Comparison of ENCODE assay signal across 9 mouse cellular contexts in the genomic region with DNA sequence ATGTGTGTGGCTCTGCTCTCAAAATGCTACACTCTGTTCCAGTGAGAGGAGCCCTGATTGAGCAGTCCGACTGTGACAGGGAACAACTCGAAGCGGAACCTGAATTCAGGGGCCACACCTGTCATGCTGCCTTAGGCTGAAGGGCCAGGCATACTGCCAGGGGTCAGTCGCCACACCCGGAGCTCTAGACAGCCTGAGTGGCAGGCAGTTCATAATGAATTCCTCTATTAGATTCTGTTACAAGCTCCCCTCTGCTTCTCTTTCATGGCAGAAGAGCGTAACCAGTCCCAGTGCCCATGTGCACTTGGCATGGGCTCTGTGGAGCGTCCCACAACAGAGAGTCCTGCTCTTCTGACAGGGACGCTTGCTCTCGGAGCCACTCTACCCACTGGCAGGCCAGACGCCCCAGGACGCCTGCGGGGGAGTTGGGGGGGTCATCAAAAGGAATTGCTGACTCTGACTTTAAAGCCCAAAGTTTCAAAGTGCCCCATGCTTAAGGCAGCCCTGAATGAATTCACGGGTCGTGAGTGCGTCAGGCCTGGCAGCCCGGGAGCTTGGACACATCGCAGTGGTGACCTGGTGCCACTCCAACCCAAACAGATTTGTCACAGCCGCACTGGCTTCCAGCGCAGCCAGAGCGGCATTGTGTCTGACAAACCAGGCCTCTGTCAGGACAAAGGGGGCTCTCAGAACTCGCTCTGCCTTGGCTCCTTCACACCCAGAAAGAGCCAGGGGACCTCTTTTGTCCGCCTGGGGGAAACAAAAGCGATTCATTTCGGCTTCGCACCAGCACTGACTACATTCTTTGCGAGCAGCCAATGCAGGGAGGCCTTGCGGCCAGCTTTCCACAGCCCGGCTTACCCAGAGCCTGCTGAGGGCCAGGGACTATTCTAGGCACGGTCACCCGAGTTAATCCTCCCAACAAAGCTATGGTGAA.
DNase-seq lines count a peak whose midpoint lies in the region; ATAC-seq and TF ChIP-seq lines count a peak whose summit lies in the region.
"Had no signal": no experiment of that assay in that cellular context is flagged by ENCODE, and none has a peak within 500 bp of the region (broad histone marks: within the 10 kb centered on the region; RNA-seq: fewer than 3 reads in every experiment).

No protein-coding gene starts in this region.

- 7% methylated on average over 30 of the region's 30 CpGs for WGBS in hindbrain, embryonic 14.5 days
- 39% methylated on average over 30 of the region's 30 CpGs for WGBS in limb, embryonic 10.5 days
- 10% methylated on average over 30 of the region's 30 CpGs for WGBS in neural tube, embryonic 13.5 days

- 0 out of 2 replicates have a peak overlapping the region, but pooled peaks have one; percentile 11 for H3K4me2 ChIP-seq in hindbrain, embryonic 14.5 days (replicated peaks)
- H3K4me2 ChIP-seq in neural tube, embryonic 13.5 days = peak overlapping the region; percentile 15; the same call in 1 of the 2 replicates

- peak; percentile 92 for ATAC-seq in hindbrain, embryonic 14.5 days (ENCODE audit: low FRiP score)
- peak; percentile 91 for ATAC-seq in neural tube, embryonic 13.5 days (ENCODE audit: low read depth)
- ATAC-seq in CD4-positive, CD25-positive, alpha-beta regulatory T cell, adult 4 months = no peak

- no peak overlapping the region for H3K27ac ChIP-seq in ES-E14 (ENCODE audit: insufficient read depth, low read depth, low read length, poor library complexity, severe bottlenecking)
- H3K27ac ChIP-seq in hindbrain, embryonic 14.5 days = peak overlapping the region; percentile 65
- peak overlapping the region; percentile 77 for H3K27ac ChIP-seq in limb, embryonic 10.5 days
- peak overlapping the region; percentile 85 for H3K27ac ChIP-seq in neural tube, embryonic 13.5 days (replicated peaks)
- H3K27ac ChIP-seq: macrophage had no signal

- peaks cover 0 to 11% of the 10 kb centered on the region in 2 experiments; a peak in 1 of 4 replicates for H3K4me1 ChIP-seq in ES-E14 (ENCODE audit: control insufficient read depth in 2 of 2, insufficient read depth in 2 of 2, low read length in 2 of 2, poor library complexity in 1 of 2)
- H3K4me1 ChIP-seq in hindbrain, embryonic 14.5 days (replicated peaks; ENCODE audit: control insufficient read depth, insufficient read depth, low read length) = peaks cover 18% of the 10 kb centered on the region; the same call in 1 of the 2 replicates
- H3K4me1 ChIP-seq in limb, embryonic 10.5 days = peaks cover 34% of the 10 kb centered on the region
- H3K4me1 ChIP-seq in neural tube, embryonic 13.5 days (replicated peaks) = peaks cover 30% of the 10 kb centered on the region

- peak overlapping the region; percentile 4 to 25; a peak in 1 of 4 replicates for H3K4me3 ChIP-seq in ES-E14 (ENCODE audit: insufficient read depth in 1 of 2, low read depth in 1 of 2, low read length in 2 of 2, poor library complexity in 1 of 2, severe bottlenecking in 1 of 2)
- H3K4me3 ChIP-seq in hindbrain, embryonic 14.5 days (replicated peaks; ENCODE audit: low read length) = no peak overlapping the region
- H3K4me3 ChIP-seq in limb, embryonic 10.5 days = no peak overlapping the region
- no peak overlapping the region for H3K4me3 ChIP-seq in neural tube, embryonic 13.5 days

- DNase-seq in ES-E14 (ENCODE audit: low read depth, low spot score) = no peak
- peak; percentile 51 to 70 for DNase-seq in cerebellum, postnatal 4 days (ENCODE audit: low spot score in 2 of 2)
- peak; percentile 76 for DNase-seq in gastrocnemius, adult 18-20 months (ENCODE audit: low spot score)
- DNase-seq in hindbrain, embryonic 14.5 days (ENCODE audit: low spot score) = peak; percentile 74
- DNase-seq in limb, embryonic 10.5 days (ENCODE audit: low spot score) = peak; percentile 48
- no peak for DNase-seq in c-Kit-positive CD71-positive TER-119-positive erythroid progenitor cells, embryonic 14.5 days (ENCODE audit: low spot score)

- no peaks in the 10 kb centered on the region for H3K36me3 ChIP-seq in ES-E14 (ENCODE audit: control insufficient read depth, insufficient read depth, low read length, poor library complexity, severe bottlenecking)
- H3K36me3 ChIP-seq in hindbrain, embryonic 14.5 days (replicated peaks; ENCODE audit: control insufficient read depth, insufficient read depth) = no peaks in the 10 kb centered on the region
- no peaks in the 10 kb centered on the region for H3K36me3 ChIP-seq in limb, embryonic 10.5 days
- H3K36me3 ChIP-seq in neural tube, embryonic 13.5 days = no peaks in the 10 kb centered on the region

- H3K27me3 ChIP-seq in hindbrain, embryonic 14.5 days (ENCODE audit: control insufficient read depth, insufficient read depth, low read length) = no peaks in the 10 kb centered on the region
- peaks cover 10% of the 10 kb centered on the region; the same call in 1 of the 2 replicates for H3K27me3 ChIP-seq in limb, embryonic 10.5 days (ENCODE audit: low read depth, poor library complexity, severe bottlenecking)
- no peaks in the 10 kb centered on the region for H3K27me3 ChIP-seq in neural tube, embryonic 13.5 days

- no peaks in the 10 kb centered on the region for H3K9me3 ChIP-seq in ES-E14 (ENCODE audit: control insufficient read depth, insufficient read depth, low read depth, low read length)
- no peaks in the 10 kb centered on the region for H3K9me3 ChIP-seq in hindbrain, embryonic 14.5 days (ENCODE audit: control insufficient read depth, low read length)
- no peaks in the 10 kb centered on the region for H3K9me3 ChIP-seq in limb, embryonic 10.5 days (replicated peaks)
- no peaks in the 10 kb centered on the region for H3K9me3 ChIP-seq in neural tube, embryonic 13.5 days

- peak overlapping the region; percentile 37; the same call in 1 of the 2 replicates for H3K9ac ChIP-seq in ES-E14 (ENCODE audit: insufficient read depth, low read depth, low read length, poor library complexity, severe bottlenecking)
- peak overlapping the region; percentile 22; the same call in 1 of the 2 replicates for H3K9ac ChIP-seq in hindbrain, embryonic 14.5 days
- H3K9ac ChIP-seq in neural tube, embryonic 13.5 days = peak overlapping the region; percentile 23; the same call in 1 of the 2 replicates

- in situ Hi-C loops in ES-E14 (cut with MboI; ENCODE audit: low sequenced_read_pairs in 2 of 2, unreplicated experiment in 2 of 2) = no loop called here

TF ChIP-seq in ES-E14, 5 proteins besides CTCF, POLR2A, EP300 and RAD21:
- TF ChIP-seq ZC3H11A (IDR thresholded peaks at IDR 0.05; ENCODE audit: borderline replicate concordance, low read depth, low read length) (no peak), MAFK (IDR thresholded peaks at IDR 0.05; ENCODE audit: insufficient read depth, low read depth, low read length) (no peak), HCFC1 (IDR thresholded peaks at IDR 0.05; ENCODE audit: borderline replicate concordance, insufficient read depth, low read length) (no peak), ZNF384 (IDR thresholded peaks at IDR 0.05; ENCODE audit: low read depth, low read length) (no peak), CHD2 (IDR thresholded peaks at IDR 0.05; ENCODE audit: low read depth, low read length) (no peak)
TF ChIP-seq in ES-E14: peak in this region for 0.

Comparison
In these comparisons a context has a peak if more than half of its experiments do, and no peak if none do; other contexts are left out.
1. DNase-seq: peak in cerebellum, postnatal 4 days (2 of 2), gastrocnemius, adult 18-20 months (single experiment), hindbrain, embryonic 14.5 days (single experiment) and limb, embryonic 10.5 days (single experiment); none in ES-E14 (single experiment) and c-Kit-positive CD71-positive TER-119-positive erythroid progenitor cells, embryonic 14.5 days (single experiment).
2. H3K4me3 ChIP-seq: peak in ES-E14 (2 of 2); none in hindbrain, embryonic 14.5 days (single experiment), limb, embryonic 10.5 days (single experiment) and neural tube, embryonic 13.5 days (single experiment).
3. Peak in every context shown above with its lines, with median percentiles within 50 percentile points of each other: H3K9ac ChIP-seq.